Mouse (Mus musculus): ENCODE data around the gene Fbxo11. TPM values are rescaled to one million over a fixed set of nuclear protein-coding genes. Genes with fewer than 3 reads are reported as not detected.

The Fbxo11 gene
- polyA plus RNA-seq, 1 experiment from 2014 or later = 21.1 TPM

DNA sequence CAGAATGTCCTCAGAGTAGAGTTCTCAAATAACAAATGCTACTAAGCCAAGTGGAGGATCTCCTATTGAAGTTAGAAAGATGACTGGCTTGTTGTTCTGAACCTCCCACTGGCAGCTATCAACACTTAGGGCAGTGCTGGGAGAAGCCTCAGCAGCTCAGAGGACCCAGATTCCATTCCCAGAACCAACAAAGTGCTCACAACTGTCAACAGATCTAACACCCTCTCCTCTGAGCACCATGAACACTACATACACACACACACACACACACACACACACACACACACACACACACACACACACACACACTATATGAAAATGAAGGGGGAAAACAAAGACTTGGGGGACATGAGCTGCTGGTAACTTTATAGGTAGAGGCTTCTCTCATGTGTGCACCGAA lies 60.2 kb downstream of the Fbxo11 start:
- ATAC-seq (replicated peaks; ENCODE audit: low FRiP score, low TSS enrichment, low read depth) (no peak), DNase-seq (ENCODE audit: low spot score) (peak; percentile 37)
- no peaks in the 10 kb centered on the region for H3K4me1 ChIP-seq (replicated peaks; ENCODE audit: control insufficient read depth, insufficient read depth, low read length)
- H3K4me2 ChIP-seq (ENCODE audit: low read length) = no peak overlapping the region
- no peak overlapping the region for H3K9ac ChIP-seq (ENCODE audit: low read length)
- no peak overlapping the region for H3K27ac ChIP-seq (ENCODE audit: low read depth)
- no peaks in the 10 kb centered on the region for H3K9me3 ChIP-seq (ENCODE audit: control insufficient read depth, low read length)
- WGBS = 97% methylated on average over 1 of the region's 1 CpGs
- no peak overlapping the region for H3K4me3 ChIP-seq (ENCODE audit: low read depth, low read length)
- peaks cover 83% of the 10 kb centered on the region for H3K36me3 ChIP-seq (ENCODE audit: control insufficient read depth, insufficient read depth, low read length)
- H3K27me3 ChIP-seq (replicated peaks; ENCODE audit: control insufficient read depth, insufficient read depth, low read length) = no peaks in the 10 kb centered on the region

DNA sequence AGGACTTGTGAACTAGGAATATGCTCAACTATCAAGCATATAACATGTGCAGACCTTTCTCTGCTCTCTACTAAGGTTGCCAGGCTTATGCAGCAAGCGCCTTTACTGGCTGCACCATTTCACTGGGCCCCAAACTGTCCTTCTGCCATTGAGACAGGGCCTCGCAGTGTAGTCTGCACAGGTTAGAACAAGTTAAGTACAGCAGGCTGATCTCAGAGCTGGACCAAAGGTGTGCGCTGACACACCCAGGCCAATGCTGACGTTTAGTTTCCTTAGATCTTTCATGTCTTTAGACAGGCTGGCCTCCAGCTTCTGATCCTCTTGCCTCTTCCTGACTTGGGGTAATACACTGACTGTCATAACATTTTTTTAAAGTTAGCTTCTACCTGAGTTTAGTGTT lies 67.3 kb downstream of the Fbxo11 start:
- no peak for ATAC-seq (replicated peaks; ENCODE audit: low FRiP score, low TSS enrichment, low read depth)

DNA sequence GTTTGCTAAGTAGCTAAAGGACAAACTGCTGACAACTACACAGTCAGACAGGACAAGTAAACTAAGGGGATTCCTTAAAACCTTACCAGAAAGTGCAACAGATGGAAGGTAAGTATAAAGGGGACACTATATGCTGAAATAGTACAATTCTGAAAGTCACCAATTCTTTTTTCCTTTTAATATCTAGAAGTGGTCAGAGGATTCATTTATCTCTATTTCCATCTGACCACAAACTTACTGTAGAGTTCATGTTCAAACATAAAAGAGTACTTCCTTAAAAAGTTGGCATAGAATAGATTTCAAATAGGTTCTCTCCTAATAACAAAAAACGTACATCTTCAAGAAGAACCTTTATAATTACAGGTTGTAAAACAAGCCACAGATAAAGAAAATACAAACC lies 71.8 kb downstream of the Fbxo11 start:
- Histone ChIP-seq H3K36me3 (ENCODE audit: control insufficient read depth, insufficient read depth, low read length) (peaks cover 95% of the 10 kb centered on the region), H3K9me3 (ENCODE audit: control insufficient read depth, low read length) (no peaks in the 10 kb centered on the region), H3K4me2 (ENCODE audit: low read length) (no peak overlapping the region), H3K4me1 (replicated peaks; ENCODE audit: control insufficient read depth, insufficient read depth, low read length) (no peaks in the 10 kb centered on the region), H3K27me3 (replicated peaks; ENCODE audit: control insufficient read depth, insufficient read depth, low read length) (no peaks in the 10 kb centered on the region), H3K27ac (ENCODE audit: low read depth) (no peak overlapping the region), H3K4me3 (ENCODE audit: low read depth, low read length) (no peak overlapping the region), H3K9ac (ENCODE audit: low read length) (no peak overlapping the region)
- no peak for DNase-seq (ENCODE audit: low spot score)
- ATAC-seq (replicated peaks; ENCODE audit: low FRiP score, low TSS enrichment, low read depth) = no peak
- whole genome bisulfite sequencing = 82% methylated on average over 1 of the region's 1 CpGs

More for the DNA sequence above, 67.3 kb downstream of the Fbxo11 start:
- Histone ChIP-seq H3K9me3 (ENCODE audit: control insufficient read depth, low read length) (no peaks in the 10 kb centered on the region), H3K27ac (ENCODE audit: low read depth) (no peak overlapping the region), H3K9ac (ENCODE audit: low read length) (no peak overlapping the region), H3K4me3 (ENCODE audit: low read depth, low read length) (no peak overlapping the region), H3K4me1 (replicated peaks; ENCODE audit: control insufficient read depth, insufficient read depth, low read length) (no peaks in the 10 kb centered on the region), H3K36me3 (ENCODE audit: control insufficient read depth, insufficient read depth, low read length) (peaks cover 92% of the 10 kb centered on the region), H3K27me3 (replicated peaks; ENCODE audit: control insufficient read depth, insufficient read depth, low read length) (no peaks in the 10 kb centered on the region), H3K4me2 (ENCODE audit: low read length) (no peak overlapping the region)
- DNase-seq (ENCODE audit: low spot score) = no peak
- WGBS = 88% methylated on average over 4 of the region's 4 CpGs

DNA sequence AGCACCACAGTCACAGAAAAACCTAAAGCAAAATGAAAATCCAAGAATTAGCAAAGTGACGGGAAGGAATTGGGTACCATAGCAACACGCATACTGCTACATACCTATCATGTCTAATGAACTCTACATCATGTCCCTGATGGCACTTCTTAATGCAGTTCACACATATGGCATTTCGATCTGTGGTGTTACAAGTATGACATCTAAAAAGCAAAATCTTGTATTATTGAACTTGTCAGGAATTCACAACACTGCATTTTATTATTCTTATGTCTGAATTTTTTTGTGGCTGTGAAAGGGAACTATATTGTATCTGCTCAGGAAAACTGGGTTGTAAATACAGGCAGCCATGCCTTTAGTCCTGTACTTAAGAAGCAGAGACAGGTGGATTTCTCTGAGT lies 72.9 kb downstream of the Fbxo11 start:
- Histone ChIP-seq H3K4me2 (ENCODE audit: low read length) (no peak overlapping the region), H3K4me3 (ENCODE audit: low read depth, low read length) (no peak overlapping the region), H3K4me1 (replicated peaks; ENCODE audit: control insufficient read depth, insufficient read depth, low read length) (no peaks in the 10 kb centered on the region), H3K36me3 (ENCODE audit: control insufficient read depth, insufficient read depth, low read length) (peaks cover 98% of the 10 kb centered on the region), H3K9me3 (ENCODE audit: control insufficient read depth, low read length) (no peaks in the 10 kb centered on the region), H3K9ac (ENCODE audit: low read length) (no peak overlapping the region), H3K27ac (ENCODE audit: low read depth) (no peak overlapping the region), H3K27me3 (replicated peaks; ENCODE audit: control insufficient read depth, insufficient read depth, low read length) (no peaks in the 10 kb centered on the region)
- 92% methylated on average over 3 of the region's 3 CpGs for WGBS
- no peak for ATAC-seq (replicated peaks; ENCODE audit: low FRiP score, low TSS enrichment, low read depth)
- DNase-seq (ENCODE audit: low spot score) = no peak

DNA sequence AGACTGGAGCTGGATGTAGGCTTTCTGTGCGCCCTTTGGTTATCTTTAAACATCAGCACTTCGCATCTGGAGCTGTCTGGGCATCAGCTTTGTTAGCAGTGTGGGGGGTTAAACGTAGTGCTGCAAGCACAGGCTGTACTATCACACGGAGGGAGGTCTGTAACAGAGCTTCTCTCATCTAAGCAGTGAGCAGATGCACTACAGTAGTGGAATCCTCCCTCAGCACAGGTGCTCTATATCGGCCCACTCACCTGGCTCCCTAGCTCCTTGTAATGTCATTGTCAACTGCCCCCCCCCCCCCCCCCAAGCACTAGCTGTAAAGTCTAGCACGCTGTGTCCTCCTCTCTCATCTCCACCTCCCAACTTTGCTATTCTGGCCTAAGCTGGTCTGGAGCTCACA lies 77.6 kb downstream of the Fbxo11 start:
- peaks cover 94% of the 10 kb centered on the region for H3K36me3 ChIP-seq (ENCODE audit: control insufficient read depth, insufficient read depth, low read length)

DNA sequence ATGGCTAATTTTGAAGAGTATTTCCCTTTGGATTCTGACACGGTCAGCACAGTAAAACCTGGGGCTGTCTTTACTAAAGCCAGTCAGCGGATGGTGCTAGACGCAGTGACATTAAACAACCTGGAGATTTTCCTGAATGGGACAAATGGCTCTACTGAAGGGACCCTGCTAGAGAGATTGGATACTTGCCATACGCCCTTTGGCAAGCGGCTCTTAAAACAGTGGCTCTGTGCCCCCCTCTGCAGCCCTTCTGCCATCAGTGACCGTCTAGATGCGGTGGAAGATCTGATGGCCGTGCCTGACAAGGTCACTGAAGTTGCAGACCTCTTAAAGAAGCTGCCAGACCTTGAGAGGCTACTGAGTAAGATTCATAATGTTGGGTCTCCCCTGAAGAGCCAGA lies 79.2 kb downstream of the Fbxo11 start:
- WGBS = 87% methylated on average over 8 of the region's 8 CpGs
- Histone ChIP-seq H3K4me2 (ENCODE audit: low read length) (no peak overlapping the region), H3K4me3 (ENCODE audit: low read depth, low read length) (no peak overlapping the region), H3K9me3 (ENCODE audit: control insufficient read depth, low read length) (no peaks in the 10 kb centered on the region), H3K36me3 (ENCODE audit: control insufficient read depth, insufficient read depth, low read length) (peaks cover 88% of the 10 kb centered on the region), H3K27ac (ENCODE audit: low read depth) (no peak overlapping the region), H3K4me1 (replicated peaks; ENCODE audit: control insufficient read depth, insufficient read depth, low read length) (no peaks in the 10 kb centered on the region), H3K27me3 (replicated peaks; ENCODE audit: control insufficient read depth, insufficient read depth, low read length) (no peaks in the 10 kb centered on the region), H3K9ac (ENCODE audit: low read length) (no peak overlapping the region)
- DNase-seq (ENCODE audit: low spot score) (no peak), ATAC-seq (replicated peaks; ENCODE audit: low FRiP score, low TSS enrichment, low read depth) (no peak)

More for the DNA sequence above, 77.6 kb downstream of the Fbxo11 start:
- Histone ChIP-seq H3K9me3 (ENCODE audit: control insufficient read depth, low read length) (no peaks in the 10 kb centered on the region), H3K4me1 (replicated peaks; ENCODE audit: control insufficient read depth, insufficient read depth, low read length) (no peaks in the 10 kb centered on the region), H3K27ac (ENCODE audit: low read depth) (no peak overlapping the region), H3K9ac (ENCODE audit: low read length) (no peak overlapping the region), H3K4me3 (ENCODE audit: low read depth, low read length) (no peak overlapping the region), H3K27me3 (replicated peaks; ENCODE audit: control insufficient read depth, insufficient read depth, low read length) (no peaks in the 10 kb centered on the region), H3K4me2 (ENCODE audit: low read length) (no peak overlapping the region)
- DNase-seq (ENCODE audit: low spot score) (no peak), ATAC-seq (replicated peaks; ENCODE audit: low FRiP score, low TSS enrichment, low read depth) (no peak)
- WGBS = 74% methylated on average over 6 of the region's 6 CpGs

DNA sequence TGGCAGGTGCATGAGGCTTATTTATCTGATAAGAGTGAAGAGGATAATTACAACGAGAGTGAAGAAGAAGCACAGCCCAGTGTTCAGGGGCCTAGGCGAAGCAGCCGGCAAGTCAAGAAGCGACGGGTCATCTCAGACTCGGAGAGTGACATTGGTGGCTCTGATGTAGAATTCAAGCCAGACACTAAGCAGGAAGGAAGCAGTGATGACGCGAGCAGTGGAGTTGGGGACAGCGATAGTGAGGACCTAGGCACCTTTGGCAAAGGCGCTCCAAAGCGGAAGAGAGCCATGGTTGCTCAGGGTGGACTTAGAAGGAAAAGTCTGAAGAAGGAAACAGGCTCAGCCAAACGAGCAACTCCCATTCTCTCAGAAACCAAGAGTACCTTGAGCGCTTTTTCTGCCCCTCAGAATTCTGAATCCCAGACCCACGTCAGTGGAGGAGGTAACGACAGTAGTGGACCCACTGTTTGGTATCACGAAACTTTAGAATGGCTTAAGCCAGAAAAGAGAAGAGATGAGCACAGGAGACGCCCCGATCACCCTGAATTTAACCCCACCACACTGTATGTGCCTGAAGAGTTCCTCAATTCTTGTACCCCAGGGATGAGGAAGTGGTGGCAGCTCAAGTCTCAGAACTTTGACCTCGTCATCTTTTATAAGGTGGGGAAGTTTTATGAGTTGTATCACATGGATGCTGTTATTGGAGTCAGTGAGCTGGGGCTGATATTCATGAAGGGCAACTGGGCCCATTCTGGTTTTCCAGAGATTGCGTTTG lies 80.5 kb downstream of the Fbxo11 start:
- Histone ChIP-seq H3K4me2 (ENCODE audit: low read length) (no peak overlapping the region), H3K27ac (ENCODE audit: low read depth) (no peak overlapping the region), H3K36me3 (ENCODE audit: control insufficient read depth, insufficient read depth, low read length) (peaks cover 78% of the 10 kb centered on the region), H3K9ac (ENCODE audit: low read length) (no peak overlapping the region), H3K4me1 (replicated peaks; ENCODE audit: control insufficient read depth, insufficient read depth, low read length) (no peaks in the 10 kb centered on the region), H3K27me3 (replicated peaks; ENCODE audit: control insufficient read depth, insufficient read depth, low read length) (no peaks in the 10 kb centered on the region), H3K9me3 (ENCODE audit: control insufficient read depth, low read length) (no peaks in the 10 kb centered on the region), H3K4me3 (ENCODE audit: low read depth, low read length) (no peak overlapping the region)
- ATAC-seq (replicated peaks; ENCODE audit: low FRiP score, low TSS enrichment, low read depth) (no peak), DNase-seq (ENCODE audit: low spot score) (peak; percentile 49)
- 92% methylated on average over 20 of the region's 20 CpGs for WGBS

DNA sequence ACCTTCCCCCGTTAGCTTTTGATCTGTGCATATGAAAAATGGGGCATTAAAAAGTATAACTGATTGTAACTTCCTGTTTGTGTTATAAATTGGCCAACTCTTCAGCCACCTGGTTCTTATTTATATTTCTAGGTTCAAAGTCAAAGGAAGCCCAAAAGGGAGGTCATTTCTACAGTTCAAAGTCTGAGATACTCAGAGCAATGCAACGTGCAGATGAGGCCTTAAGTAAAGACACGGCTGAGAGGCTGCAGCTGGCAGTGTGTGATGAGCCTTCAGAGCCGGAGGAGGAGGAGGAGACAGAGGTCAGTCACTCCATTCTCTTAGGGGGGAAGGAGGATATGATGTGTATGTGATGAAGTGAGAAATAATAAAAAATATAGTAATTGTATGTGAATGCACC lies 81.8 kb downstream of the Fbxo11 start:
- 44% methylated on average over 4 of the region's 4 CpGs for WGBS
- Histone ChIP-seq H3K9me3 (ENCODE audit: control insufficient read depth, low read length) (no peaks in the 10 kb centered on the region), H3K4me2 (ENCODE audit: low read length) (no peak overlapping the region), H3K4me1 (replicated peaks; ENCODE audit: control insufficient read depth, insufficient read depth, low read length) (no peaks in the 10 kb centered on the region), H3K36me3 (ENCODE audit: control insufficient read depth, insufficient read depth, low read length) (peaks cover 65% of the 10 kb centered on the region), H3K9ac (ENCODE audit: low read length) (no peak overlapping the region), H3K27me3 (replicated peaks; ENCODE audit: control insufficient read depth, insufficient read depth, low read length) (no peaks in the 10 kb centered on the region), H3K27ac (ENCODE audit: low read depth) (no peak overlapping the region), H3K4me3 (ENCODE audit: low read depth, low read length) (no peak overlapping the region)
- DNase-seq (ENCODE audit: low spot score) = peak; percentile 48
- ATAC-seq (replicated peaks; ENCODE audit: low FRiP score, low TSS enrichment, low read depth) = no peak

GRCm38 (mm10) chr17:87982112-87982511 lies 83.0 kb downstream of the Fbxo11 start:
- Histone ChIP-seq H3K4me3 (ENCODE audit: low read depth, low read length) (no peak overlapping the region), H3K36me3 (ENCODE audit: control insufficient read depth, insufficient read depth, low read length) (peaks cover 58% of the 10 kb centered on the region), H3K27me3 (replicated peaks; ENCODE audit: control insufficient read depth, insufficient read depth, low read length) (no peaks in the 10 kb centered on the region), H3K9me3 (ENCODE audit: control insufficient read depth, low read length) (no peaks in the 10 kb centered on the region), H3K4me1 (replicated peaks; ENCODE audit: control insufficient read depth, insufficient read depth, low read length) (no peaks in the 10 kb centered on the region), H3K27ac (ENCODE audit: low read depth) (no peak overlapping the region), H3K9ac (ENCODE audit: low read length) (no peak overlapping the region), H3K4me2 (ENCODE audit: low read length) (no peak overlapping the region)
- DNase-seq (ENCODE audit: low spot score) (peak; percentile 29), ATAC-seq (replicated peaks; ENCODE audit: low FRiP score, low TSS enrichment, low read depth) (no peak)
- WGBS = 87% methylated on average over 3 of the region's 3 CpGs

All from intestine, embryonic 14.5 days (tissue).